Mouse (Mus musculus): ENCODE results near the gene Foxn3.
A peak's percentile ranks its signal among the peaks of the same experiment; 100 is the strongest.

Foxn3 gene

DNA sequence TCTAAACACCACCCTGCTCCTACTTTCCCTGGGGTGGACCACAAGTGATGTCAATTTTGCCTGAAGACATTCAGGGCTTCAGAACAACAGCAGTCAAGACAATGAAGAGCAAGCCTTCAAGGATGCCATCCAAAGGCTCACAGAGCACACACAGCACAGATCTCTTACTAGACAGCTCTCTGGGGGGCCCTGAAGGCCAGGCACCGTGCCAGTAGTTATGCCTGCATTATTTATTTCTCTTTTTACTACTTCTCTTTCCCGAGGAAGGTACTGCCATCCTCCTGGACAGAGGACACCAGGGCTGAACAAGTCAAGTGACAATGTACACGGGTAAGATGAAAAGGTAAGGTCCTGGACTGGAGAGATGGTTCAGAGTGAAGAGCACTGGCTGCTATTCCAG lies 154.7 kb downstream of the Foxn3 start:
- DNase-seq = no peak

DNA sequence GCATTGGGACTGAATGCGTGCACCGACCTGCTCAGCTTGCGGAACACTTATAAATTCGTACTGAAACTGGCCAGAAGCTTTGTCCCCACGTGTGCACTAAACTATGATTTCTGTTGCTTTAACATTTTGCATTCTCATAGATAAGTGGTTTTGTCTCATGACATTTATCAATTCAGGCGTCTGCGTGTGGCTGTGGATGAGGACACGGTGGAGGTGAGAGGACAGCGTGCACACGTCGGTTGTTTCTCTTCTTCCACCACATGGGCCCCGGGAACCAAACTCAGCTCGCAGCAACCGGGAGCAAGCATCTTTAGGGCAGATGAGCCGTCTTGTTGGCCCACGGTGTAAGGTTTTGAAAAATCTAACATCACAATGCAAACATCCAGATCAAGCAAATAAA lies 155.3 kb downstream of the Foxn3 start:
- DNase-seq = no peak

DNA sequence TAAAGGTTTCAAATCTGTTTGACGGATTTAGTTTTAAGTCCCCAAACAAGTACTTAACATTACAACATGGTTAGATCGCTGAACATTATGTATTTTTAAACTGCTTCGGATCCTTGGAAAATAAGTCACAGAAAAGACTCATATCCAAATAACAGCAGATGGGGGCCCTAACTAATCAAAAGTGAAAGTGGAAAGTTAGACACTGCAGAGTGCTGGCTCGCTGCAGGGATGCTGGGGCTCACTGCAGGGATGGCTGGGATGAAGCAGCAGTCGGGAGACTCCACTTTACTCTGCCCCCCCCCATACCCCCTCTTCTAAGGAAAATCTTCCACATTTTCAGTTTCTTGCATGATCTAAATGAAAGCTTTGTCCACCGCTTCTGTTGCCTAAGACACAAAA lies 156.1 kb downstream of the Foxn3 start:
- no peak for DNase-seq

GRCm38 (mm10) chr12:99406697-99407317 lies 156.6 kb downstream of the Foxn3 start:
- DNase-seq = peak; percentile 35

DNA sequence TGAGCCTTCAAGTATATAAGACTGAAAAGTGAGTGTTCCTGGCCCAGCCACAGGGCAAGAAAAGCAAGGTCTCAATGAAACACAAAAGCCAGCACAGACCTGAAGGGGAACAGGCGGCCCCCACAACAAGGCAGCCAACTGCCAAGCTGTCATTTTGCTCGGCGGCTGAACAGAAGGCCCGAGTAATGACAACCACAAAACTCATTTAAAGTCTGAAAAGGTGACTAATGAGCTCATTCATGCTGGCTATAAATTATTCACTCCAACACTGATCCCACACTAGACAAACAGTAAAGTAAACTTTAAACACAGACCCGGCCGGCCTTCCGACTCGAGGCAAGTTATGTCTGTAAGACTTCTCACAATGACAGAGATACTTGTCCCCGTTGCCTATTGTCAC lies 157.1 kb downstream of the Foxn3 start:
- DNase-seq = peak; percentile 61

DNA sequence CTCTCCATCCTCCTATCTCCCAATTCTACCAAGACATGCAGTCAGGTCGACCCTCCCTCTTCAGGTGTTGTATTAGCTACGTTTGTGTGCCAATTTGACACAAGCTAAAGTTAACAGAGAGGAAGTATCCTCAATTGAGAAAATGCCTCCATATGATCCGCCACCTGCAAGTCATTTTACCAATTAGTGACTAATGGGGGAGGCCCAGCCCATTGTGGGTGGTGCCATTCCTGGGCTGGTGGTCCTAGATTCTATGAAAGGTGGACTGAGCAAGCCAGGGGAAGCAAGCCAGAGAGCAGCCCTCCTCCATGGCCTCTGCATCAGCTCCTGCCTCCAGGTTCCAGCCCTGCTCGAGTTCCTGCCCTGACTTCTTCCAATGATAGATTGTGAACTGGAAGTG lies 158.0 kb downstream of the Foxn3 start:
- no peak for DNase-seq

- DNase-seq = no peak
Measured at GRCm38 (mm10) chr12:99403004-99403403, 160.4 kb downstream of the Foxn3 start.

- no peak for DNase-seq
Measured at GRCm38 (mm10) chr12:99400907-99401306, 162.5 kb downstream of the Foxn3 start.

GRCm38 (mm10) chr12:99399575-99399974 lies 163.8 kb downstream of the Foxn3 start:
- no peak for DNase-seq

GRCm38 (mm10) chr12:99396461-99396860 lies 166.9 kb downstream of the Foxn3 start:
- DNase-seq = no peak

DNA sequence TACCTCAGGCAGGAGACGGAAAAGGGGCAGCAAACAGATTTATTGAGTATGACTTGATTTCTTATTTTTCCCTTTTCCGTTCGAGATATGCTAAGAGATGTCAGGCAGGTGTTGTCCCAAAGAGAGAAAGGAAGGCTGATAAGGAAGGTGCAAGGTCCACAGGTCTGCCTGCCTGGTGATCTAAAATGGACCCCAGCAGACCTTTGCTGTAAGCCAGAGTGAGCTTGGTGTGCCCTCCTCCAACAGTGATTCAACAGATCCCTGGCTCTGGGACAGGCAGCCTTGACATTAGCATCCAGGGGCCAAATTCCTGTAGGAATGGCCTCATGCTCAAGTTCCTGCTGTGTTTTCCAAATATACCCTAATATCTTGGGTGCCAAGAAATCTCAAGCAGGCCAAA lies 168.3 kb downstream of the Foxn3 start:
- DNase-seq = no peak

DNA sequence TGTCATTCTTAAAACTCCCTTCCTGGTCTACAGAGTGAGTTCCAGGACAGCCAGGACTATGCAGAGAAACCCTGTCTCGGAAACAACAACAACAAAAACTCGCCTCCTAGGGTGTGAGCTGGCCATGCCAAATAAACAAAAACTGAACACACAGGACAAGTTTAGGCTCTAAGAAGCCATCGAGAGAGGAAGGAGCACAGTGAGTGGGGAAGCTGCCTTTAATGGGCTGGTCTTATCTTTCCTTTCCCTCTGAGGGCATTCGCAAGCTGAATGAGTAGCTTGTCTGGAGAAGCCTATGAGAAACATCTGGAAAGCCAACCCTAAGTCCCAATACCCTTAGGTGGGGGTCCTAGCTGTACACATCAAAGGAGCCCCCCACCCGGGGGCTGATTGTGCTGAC lies 168.7 kb downstream of the Foxn3 start:
- DNase-seq = no peak

DNA sequence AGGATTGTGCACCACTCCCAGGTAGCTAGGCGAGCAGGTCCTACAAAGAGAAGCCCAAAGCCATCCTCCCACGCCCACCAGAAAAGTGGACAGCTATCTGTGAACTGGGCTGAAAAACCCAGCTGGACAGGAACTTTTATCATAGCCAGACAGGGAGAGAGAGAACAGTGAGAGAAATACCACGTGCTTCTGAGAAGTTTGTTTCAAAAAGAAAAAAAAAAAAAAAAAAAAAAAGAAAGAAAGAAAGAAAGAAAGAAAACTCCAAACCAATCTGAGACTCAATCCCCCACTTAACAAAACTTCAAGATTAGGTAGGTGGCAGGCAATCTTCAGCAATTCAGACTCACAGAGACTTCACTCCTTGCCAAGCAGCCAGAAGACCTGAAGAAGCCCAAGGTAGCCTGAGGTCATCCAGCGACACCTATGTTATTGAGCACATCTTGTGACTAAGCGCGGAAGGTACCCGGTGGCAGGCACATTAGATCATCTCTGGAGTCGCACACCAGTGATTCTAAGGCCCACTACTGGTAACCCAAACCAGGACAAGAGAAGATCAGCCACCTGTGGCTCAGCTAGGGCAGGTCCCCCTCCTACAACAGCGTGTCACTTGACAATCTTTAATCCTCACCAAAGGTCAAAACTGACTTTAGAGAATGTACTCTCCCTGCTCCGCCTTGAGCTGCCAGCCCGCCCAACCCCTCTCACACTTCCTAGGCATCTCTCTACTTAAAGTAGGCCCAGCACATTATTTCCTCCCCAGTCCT lies 169.3 kb downstream of the Foxn3 start:
- no peak for DNase-seq

DNA sequence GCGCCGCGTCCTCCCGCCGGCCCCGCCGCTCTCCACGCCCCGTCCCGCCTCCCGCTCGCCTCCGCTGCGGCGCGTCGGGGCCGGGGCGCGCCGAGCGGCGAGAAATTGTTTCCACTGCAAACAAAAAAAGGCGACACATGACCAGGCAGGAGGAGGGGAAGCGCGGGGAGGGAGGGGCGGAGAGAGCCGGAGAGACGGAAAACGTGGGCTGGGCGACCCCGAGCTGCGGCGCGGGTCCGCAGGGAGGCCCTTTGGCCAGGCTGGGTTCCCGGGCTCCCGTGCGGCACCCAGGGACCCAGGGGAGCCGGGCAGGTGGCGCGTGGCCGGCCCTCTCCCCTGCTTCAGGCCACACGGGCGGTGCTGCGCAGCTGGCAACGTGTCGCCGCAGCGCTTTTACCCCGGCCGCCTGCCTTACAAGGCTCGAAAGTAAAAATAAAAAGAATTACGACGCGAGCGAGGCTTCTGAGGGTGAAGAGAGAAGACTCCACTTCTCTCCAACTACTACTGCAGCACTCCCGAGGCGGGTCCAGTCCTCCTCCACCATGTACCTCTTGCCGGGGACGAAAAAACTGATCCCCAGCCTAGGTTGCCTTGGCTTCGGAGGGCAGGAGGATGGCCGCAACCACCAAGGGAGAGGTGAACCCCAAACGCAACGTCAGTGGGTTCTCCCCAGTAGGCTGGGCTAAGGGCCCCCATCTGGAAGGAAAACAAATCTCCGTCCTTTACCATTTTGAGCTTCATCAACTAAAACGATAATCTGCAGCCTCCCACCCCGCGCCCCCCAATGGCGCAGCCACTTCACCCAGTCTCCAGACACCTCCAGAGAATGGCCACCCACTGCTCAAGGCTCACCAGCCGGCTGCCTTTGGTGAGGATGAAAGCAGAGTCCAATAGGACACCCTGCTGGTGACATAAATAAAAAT lies 170.2 kb downstream of the Foxn3 start:
- peak; percentile 85 for DNase-seq

- peak; percentile 100 for DNase-seq
Measured at GRCm38 (mm10) chr12:99391942-99392880, 171.2 kb downstream of the Foxn3 start.

DNA sequence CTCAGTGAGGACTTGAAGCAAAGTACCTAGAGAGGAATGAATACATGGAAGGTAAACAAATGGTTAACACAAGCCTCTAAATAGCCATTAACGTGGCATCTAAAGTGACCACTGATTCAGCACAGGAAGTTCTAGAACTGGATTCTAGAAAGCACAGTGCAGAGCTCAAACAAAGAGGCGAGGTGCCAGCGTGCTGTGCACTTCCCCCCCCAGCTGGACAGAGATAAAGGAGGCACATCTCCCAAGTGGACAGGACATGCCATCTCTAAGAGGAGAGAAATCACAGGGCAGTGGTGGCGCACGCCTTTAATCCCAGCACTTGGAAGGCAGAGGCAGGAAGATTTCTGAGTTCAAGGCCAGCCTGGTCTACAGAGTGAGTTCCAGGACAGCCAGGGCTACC lies 173.0 kb downstream of the Foxn3 start:
- DNase-seq = no peak

GRCm38 (mm10) chr12:99389244-99389643 lies 174.1 kb downstream of the Foxn3 start:
- DNase-seq = no peak

DNA sequence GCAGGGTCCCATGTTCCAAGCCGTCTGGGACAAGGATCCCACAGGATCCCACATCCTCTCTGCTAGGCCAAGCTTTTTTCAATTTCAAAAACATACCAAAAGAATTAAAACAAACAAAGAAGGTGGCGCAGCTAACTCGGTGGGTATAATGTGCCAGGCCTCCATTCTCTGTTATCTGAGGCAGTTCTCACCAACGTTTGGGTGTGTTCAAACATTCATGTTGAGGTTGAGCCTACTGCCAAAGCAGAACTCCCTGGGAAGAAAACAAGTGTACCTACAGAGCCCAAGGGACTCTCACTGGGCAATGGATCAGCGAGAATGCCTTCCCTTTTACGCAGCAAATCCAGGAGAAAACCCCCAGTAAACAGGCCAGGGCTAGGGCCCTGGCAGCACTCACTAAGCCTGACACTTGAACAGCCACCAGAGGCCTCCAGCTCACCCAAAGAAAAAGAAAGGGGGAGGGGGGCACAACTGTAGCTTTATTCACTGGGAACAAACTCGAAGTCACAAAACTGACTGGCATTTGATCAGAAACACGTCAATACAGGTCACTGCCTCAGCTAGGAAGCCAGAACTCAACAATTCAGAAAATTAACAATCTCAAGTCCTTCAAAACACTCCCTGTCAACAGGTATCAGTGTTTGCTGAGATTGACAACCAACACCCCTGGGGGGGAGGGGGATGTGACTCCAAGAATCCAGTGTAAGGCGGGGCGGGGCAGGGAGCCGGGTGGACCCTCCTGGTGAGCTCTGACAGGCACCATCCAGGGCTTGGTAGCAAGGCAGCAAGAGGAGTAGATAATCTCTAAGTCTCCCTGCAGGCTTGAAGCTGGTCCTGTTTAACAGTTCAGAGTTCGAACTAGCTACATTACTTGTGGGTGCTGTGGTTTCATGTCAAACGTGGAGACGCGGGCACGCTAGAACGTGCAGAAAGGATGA lies 177.2 kb downstream of the Foxn3 start:
- DNase-seq = no peak

GRCm38 (mm10) chr12:99385073-99385472 lies 178.3 kb downstream of the Foxn3 start:
- no peak for DNase-seq

GRCm38 (mm10) chr12:99381317-99381716 lies 182.1 kb downstream of the Foxn3 start:
- no peak for DNase-seq

GRCm38 (mm10) chr12:99380855-99381262 lies 182.5 kb downstream of the Foxn3 start:
- no peak for DNase-seq
